Mouse (Mus musculus): ENCODE data around the gene Gm45233. TPM values are rescaled to one million over a fixed set of nuclear protein-coding genes. Genes with fewer than 3 reads are reported as not detected.
A peak's percentile ranks its signal among the peaks of the same experiment; 100 is the strongest.
"Not testable (repeated sequence)": the region's sequence is repeated elsewhere in the genome, so short reads cannot be mapped to it uniquely, and the experiment has no call there.

Gm45233 gene
- polyA plus RNA-seq (2016; fragmentation: Nextera tagmentation; extraction: Ambion mirVana), result 0.50 TPM in 1 of 2 replicates, not detected in the other

DNA sequence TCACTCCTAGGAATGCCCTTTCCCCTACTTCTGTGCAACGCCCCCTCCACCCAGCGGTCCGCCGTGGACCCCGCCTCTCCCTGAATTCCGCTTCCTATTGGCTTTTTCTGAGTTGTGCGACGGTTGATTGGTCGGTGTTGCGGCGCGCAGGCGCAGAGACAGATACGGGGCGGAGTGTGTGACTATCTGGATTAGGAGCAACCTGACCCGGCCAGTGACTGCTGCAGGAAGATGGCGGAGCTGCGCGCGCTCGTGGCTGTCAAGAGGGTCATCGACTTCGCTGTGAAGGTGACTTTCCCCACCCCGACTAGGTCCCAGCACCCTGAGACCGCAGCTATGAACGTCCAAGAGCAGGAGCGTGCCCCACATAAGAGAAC is at the start of gene Gm45233, which contains the start of gene Etfb:
Gene Gm45233 (plus strand): TSS at position 212 of the 377 bp plus-strand sequence.
Gene Etfb (plus strand): TSS at position 167 of the 377 bp plus-strand sequence.
- peak; percentile 97 for ATAC-seq (ENCODE audit: low FRiP score)
- Histone ChIP-seq H3K27me3 (no peaks in the 10 kb centered on the region), H3K27ac (peak within 1 kb of the TSS; percentile 89)

GRCm38 (mm10) chr7:43399501-43399900 is 44.4 kb upstream of the Gm45233 start:
- 92% methylated on average over 2 of the region's 2 CpGs for WGBS
- no peaks in the 10 kb centered on the region for H3K36me3 ChIP-seq

More for the DNA sequence above, at the start of gene Gm45233, which contains the start of gene Etfb:
- under 1% methylated on average over 27 of the region's 27 CpGs for WGBS
- Histone ChIP-seq H3K4me2 (replicated peaks) (peak within 1 kb of the TSS; percentile 84), H3K9ac (peak within 1 kb of the TSS; percentile 67), H3K36me3 (no peaks in the 10 kb centered on the region), H3K4me1 (peaks cover 18% of the 10 kb centered on the region), H3K4me3 (peak within 1 kb of the TSS; percentile 51), H3K9me3 (replicated peaks) (no peaks in the 10 kb centered on the region)

GRCm38 (mm10) chr7:43402718-43403117 is 41.2 kb upstream of the Gm45233 start:
- 0 out of 2 replicates have a peak, but pooled peaks cover 4% of the 10 kb centered on the region for H3K9me3 ChIP-seq (replicated peaks)
- no peak overlapping the region for H3K9ac ChIP-seq
- H3K36me3 ChIP-seq, result no peaks in the 10 kb centered on the region
- no peak for ATAC-seq (ENCODE audit: low FRiP score)
- 44% methylated on average over 2 of the region's 2 CpGs for WGBS
- no peak overlapping the region for H3K4me3 ChIP-seq
- H3K4me1 ChIP-seq, result no peaks in the 10 kb centered on the region
- H3K4me2 ChIP-seq (replicated peaks), result no peak overlapping the region
- no peaks in the 10 kb centered on the region for H3K27me3 ChIP-seq
- H3K27ac ChIP-seq, result no peak overlapping the region

More at GRCm38 (mm10) chr7:43399501-43399900, 44.4 kb upstream of the Gm45233 start:
- Histone ChIP-seq H3K4me1 (no peaks in the 10 kb centered on the region), H3K27me3 (no peaks in the 10 kb centered on the region), H3K9me3 (replicated peaks) (0 out of 2 replicates have a peak, but pooled peaks cover 4% of the 10 kb centered on the region), H3K9ac (no peak overlapping the region), H3K27ac (no peak overlapping the region), H3K4me2 (replicated peaks) (no peak overlapping the region), H3K4me3 (no peak overlapping the region)
- ATAC-seq (ENCODE audit: low FRiP score), result no peak

- no peak overlapping the region for H3K27ac ChIP-seq
- no peaks in the 10 kb centered on the region for H3K27me3 ChIP-seq
- H3K9me3 ChIP-seq (replicated peaks), result no peaks in the 10 kb centered on the region
- 87% methylated on average over 3 of the region's 3 CpGs for WGBS
- no peaks in the 10 kb centered on the region for H3K4me1 ChIP-seq
- H3K4me3 ChIP-seq, result no peak overlapping the region
- H3K4me2 ChIP-seq (replicated peaks), result no peak overlapping the region
- ATAC-seq (ENCODE audit: low FRiP score), result no peak
- no peaks in the 10 kb centered on the region for H3K36me3 ChIP-seq
- H3K9ac ChIP-seq, result no peak overlapping the region
Observed at GRCm38 (mm10) chr7:43407573-43407972, 36.4 kb upstream of the Gm45233 start.

DNA sequence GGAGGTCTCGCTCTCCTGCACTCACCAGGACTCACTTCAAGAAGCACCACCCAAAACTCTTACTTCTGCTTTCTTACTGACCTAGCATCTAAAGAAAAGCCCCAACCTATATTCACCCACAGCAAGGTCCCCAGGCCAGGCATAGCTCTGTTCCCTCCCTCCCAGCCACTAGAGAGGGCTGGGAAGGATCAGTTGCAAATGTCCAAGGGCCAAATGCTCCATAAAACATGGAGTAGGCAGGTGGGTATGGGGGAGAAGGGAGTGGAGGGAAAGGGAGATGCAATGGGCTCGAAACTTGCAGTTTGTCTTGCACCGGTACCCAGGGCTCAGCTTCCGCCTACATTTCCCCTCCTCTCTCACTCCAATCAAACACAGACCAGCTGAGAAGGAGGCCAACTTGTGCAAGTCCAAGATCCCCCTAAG is 35.8 kb upstream of the Gm45233 start, which contains the start of gene Siglecg:
Gene Siglecg (plus strand): TSS at position 74 of the 423 bp plus-strand sequence.
- Histone ChIP-seq H3K36me3 (no peaks in the 10 kb centered on the region), H3K27me3 (no peaks in the 10 kb centered on the region), H3K4me3 (no peak within 1 kb of the TSS), H3K27ac (no peak within 1 kb of the TSS), H3K4me1 (no peaks in the 10 kb centered on the region), H3K4me2 (replicated peaks) (no peak within 1 kb of the TSS), H3K9me3 (replicated peaks) (no peaks in the 10 kb centered on the region), H3K9ac (no peak within 1 kb of the TSS)
- 89% methylated on average over 4 of the region's 4 CpGs for WGBS
- no peak for ATAC-seq (ENCODE audit: low FRiP score)

GRCm38 (mm10) chr7:43409084-43409483 is 34.8 kb upstream of the Gm45233 start:
- H3K9ac ChIP-seq, result no peak overlapping the region
- no peaks in the 10 kb centered on the region for H3K4me1 ChIP-seq
- H3K9me3 ChIP-seq (replicated peaks), result no peaks in the 10 kb centered on the region
- no peak for ATAC-seq (ENCODE audit: low FRiP score)
- H3K27ac ChIP-seq, result no peak overlapping the region
- H3K27me3 ChIP-seq, result no peaks in the 10 kb centered on the region
- H3K4me2 ChIP-seq (replicated peaks), result no peak overlapping the region
- H3K36me3 ChIP-seq, result no peaks in the 10 kb centered on the region
- WGBS, result 82% methylated on average over 3 of the region's 3 CpGs
- no peak overlapping the region for H3K4me3 ChIP-seq

- H3K4me2 ChIP-seq (replicated peaks); H3K27ac ChIP-seq; H3K4me1 ChIP-seq; H3K9ac ChIP-seq; H3K27me3 ChIP-seq; H3K9me3 ChIP-seq (replicated peaks); H3K36me3 ChIP-seq; H3K4me3 ChIP-seq: not testable (repeated sequence)
- ATAC-seq (ENCODE audit: low FRiP score), result peak; percentile 22; the same call in 1 of the 2 replicates
- WGBS, result 36% methylated on average over 3 of the region's 4 CpGs
Observed at GRCm38 (mm10) chr7:43411724-43412123, 32.2 kb upstream of the Gm45233 start.

GRCm38 (mm10) chr7:43417298-43417697 is 26.6 kb upstream of the Gm45233 start:
- H3K27ac ChIP-seq, result no peak overlapping the region
- no peak overlapping the region for H3K4me2 ChIP-seq (replicated peaks)
- WGBS, result 83% methylated on average over 10 of the region's 10 CpGs
- H3K4me3 ChIP-seq, result no peak overlapping the region
- no peak for ATAC-seq (ENCODE audit: low FRiP score)
- no peaks in the 10 kb centered on the region for H3K4me1 ChIP-seq
- H3K9me3 ChIP-seq (replicated peaks), result peaks cover 6% of the 10 kb centered on the region
- no peak overlapping the region for H3K9ac ChIP-seq
- H3K36me3 ChIP-seq, result no peaks in the 10 kb centered on the region
- no peaks in the 10 kb centered on the region for H3K27me3 ChIP-seq

DNA sequence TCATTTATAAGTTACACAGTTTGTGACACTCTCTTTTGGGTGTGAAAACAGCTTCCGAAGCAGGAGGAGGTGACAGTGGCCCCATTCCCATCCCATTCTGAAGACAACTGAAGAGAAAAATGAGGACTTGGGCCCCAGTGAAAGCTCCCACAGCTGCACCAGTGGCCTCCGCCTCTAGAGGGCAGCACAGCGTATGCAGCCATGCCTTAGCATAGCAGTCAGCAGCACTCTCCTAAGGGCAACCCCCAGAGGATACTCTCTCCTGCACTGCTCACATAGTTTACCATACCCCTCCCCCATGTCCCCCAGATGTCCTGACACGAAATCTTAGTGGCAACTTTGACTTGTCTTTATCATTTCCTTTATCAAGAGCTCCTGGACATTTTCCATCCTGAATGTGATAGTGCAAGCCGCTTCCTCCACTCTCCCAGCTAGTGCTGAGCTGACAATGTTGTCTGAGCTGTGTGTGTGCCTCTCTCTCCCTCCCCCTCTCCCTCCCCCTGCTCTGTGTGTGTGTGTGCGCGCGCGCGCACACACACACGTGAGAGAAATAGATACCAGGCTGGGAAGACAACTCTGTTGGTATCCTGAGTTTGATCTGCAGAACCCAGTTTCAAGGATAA is 20.8 kb upstream of the Gm45233 start:
- H3K27ac ChIP-seq, result no peak overlapping the region
- 14% methylated on average over 11 of the region's 11 CpGs for WGBS
- peaks cover 4% of the 10 kb centered on the region; the same call in 1 of the 2 replicates for H3K4me1 ChIP-seq
- no peaks in the 10 kb centered on the region for H3K36me3 ChIP-seq
- H3K27me3 ChIP-seq, result no peaks in the 10 kb centered on the region
- no peak overlapping the region for H3K4me3 ChIP-seq
- H3K4me2 ChIP-seq (replicated peaks), result peak overlapping the region; percentile 25
- no peak overlapping the region for H3K9ac ChIP-seq
- ATAC-seq (ENCODE audit: low FRiP score), result peak; percentile 90
- H3K9me3 ChIP-seq (replicated peaks), result no peaks in the 10 kb centered on the region

DNA sequence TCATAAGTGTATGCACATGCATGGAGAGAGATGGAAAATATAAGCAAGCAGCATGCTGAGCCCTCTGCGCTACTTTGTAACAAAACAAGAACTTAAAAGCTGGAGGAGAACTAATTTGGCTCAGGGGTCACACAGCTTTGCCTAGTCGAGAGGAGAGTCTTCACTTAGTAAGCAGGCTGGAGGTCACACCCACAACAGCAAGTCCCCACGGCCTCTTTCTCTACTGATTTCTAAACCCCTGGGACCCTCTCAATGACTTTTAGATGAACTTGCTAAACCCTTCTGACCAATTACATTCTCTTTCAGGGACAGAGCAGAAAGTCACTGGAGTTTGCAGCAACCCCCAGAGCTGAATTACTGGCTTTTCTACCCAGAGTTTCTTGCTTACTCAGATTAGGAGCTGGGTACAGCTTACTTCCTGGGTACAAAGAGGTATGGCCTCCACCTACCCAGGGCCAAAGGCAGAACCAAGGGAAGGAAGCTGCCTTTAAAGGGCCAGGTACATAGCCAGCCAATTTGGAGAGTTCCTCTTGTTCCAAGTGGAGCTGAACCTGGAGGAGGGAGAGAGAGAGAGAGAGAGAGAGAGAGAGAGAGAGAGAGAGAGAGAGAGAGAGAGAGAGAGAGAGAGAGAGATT is 19.8 kb upstream of the Gm45233 start:
- WGBS, result 68% methylated on average over 3 of the region's 3 CpGs

DNA sequence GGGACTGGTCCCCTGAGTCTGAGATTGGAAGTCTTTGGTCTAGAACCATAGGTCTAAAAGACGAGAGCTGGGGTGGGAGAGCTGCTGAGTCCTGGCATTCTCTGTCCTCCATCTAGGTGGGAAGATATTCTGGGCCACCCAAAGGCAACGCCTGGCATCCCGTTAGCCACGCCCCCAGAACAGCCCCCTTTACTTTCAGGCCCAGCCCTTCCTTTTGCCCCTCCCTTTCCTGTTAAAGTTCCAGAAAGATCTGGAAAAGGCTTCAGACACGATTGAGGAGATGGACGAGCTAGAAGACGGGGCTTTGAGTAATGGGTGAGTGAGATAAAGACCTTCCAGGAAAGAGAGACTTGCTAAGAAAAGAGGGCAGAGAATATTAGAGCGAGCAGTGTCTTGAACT is 16.5 kb upstream of the Gm45233 start, which contains the start of gene Lim2:
Gene Lim2 (plus strand): TSS at position 265 of the 400 bp plus-strand sequence.
- no peak within 1 kb of the TSS for H3K27ac ChIP-seq
- 81% methylated on average over 8 of the region's 8 CpGs for WGBS
- no peak within 1 kb of the TSS for H3K4me3 ChIP-seq
- ATAC-seq (ENCODE audit: low FRiP score), result no peak
- H3K36me3 ChIP-seq, result no peaks in the 10 kb centered on the region
- H3K9me3 ChIP-seq (replicated peaks), result no peaks in the 10 kb centered on the region
- no peaks in the 10 kb centered on the region for H3K27me3 ChIP-seq
- no peak within 1 kb of the TSS for H3K9ac ChIP-seq
- H3K4me1 ChIP-seq, result peaks cover 4% of the 10 kb centered on the region; the same call in 1 of the 2 replicates
- H3K4me2 ChIP-seq (replicated peaks), result no peak within 1 kb of the TSS

More for the DNA sequence above, 19.8 kb upstream of the Gm45233 start:
- Histone ChIP-seq H3K36me3 (no peaks in the 10 kb centered on the region), H3K9ac (no peak overlapping the region), H3K4me3 (no peak overlapping the region), H3K9me3 (replicated peaks) (no peaks in the 10 kb centered on the region), H3K4me1 (peaks cover 4% of the 10 kb centered on the region; the same call in 1 of the 2 replicates), H3K27me3 (no peaks in the 10 kb centered on the region), H3K27ac (no peak overlapping the region), H3K4me2 (replicated peaks) (no peak overlapping the region)
- ATAC-seq (ENCODE audit: low FRiP score), result no peak

DNA sequence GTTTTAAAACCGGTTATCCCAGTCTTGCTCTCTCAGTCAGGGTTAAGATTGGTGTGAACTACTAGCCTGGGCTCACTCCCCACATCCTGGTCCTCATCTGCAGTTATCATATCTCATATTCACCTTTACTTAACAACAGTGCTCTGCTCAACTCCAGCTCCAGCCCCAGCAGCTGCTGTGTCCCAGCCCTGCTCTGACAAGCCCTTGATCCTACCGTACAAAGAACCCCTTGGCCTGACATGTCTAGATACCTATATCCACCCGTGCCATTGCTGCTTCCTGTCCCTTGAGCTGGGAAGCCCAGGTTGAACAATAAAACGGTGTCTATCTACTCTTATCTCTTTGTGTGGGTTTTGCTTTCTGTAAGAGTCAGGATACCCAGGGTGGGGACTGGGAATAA is 14.4 kb upstream of the Gm45233 start:
- no peak overlapping the region for H3K27ac ChIP-seq
- 59% methylated on average over 4 of the region's 4 CpGs for WGBS
- H3K36me3 ChIP-seq, result no peaks in the 10 kb centered on the region
- no peak overlapping the region for H3K4me3 ChIP-seq
- no peaks in the 10 kb centered on the region for H3K27me3 ChIP-seq
- H3K4me1 ChIP-seq, result no peaks in the 10 kb centered on the region
- H3K9ac ChIP-seq, result no peak overlapping the region
- no peak overlapping the region for H3K4me2 ChIP-seq (replicated peaks)
- H3K9me3 ChIP-seq (replicated peaks), result no peaks in the 10 kb centered on the region
- ATAC-seq (ENCODE audit: low FRiP score), result no peak
